Mouse (Mus musculus) lung, postnatal 0 days (tissue): ENCODE measurements around the gene Fgl2.

Experiments used
- CTCF ChIP-seq: IDR thresholded peaks from 2 replicates; pipeline ENCODE4 v1.5.1; 2016; ENCODE audit warnings: antibody characterized with exemption, mild to moderate bottlenecking
- EP300 ChIP-seq: IDR thresholded peaks from 2 replicates; pipeline ENCODE4 v1.6.1; 2016; ENCODE audit warnings: antibody characterized with exemption, mild to moderate bottlenecking, control low read depth

GRCm38 (mm10) chr5:21367514-21367913 is 4.9 kb upstream of the Fgl2 start:
- TF ChIP-seq CTCF = no peak
- no peak for TF ChIP-seq EP300
